Mouse (Mus musculus): Measurements from ENCODE around the gene Srpx.

GRCm38 (mm10) chrX:10007675-10008270 lies 109.7 kb downstream of the Srpx start:
- TF ChIP-seq POLR2A (IDR thresholded peaks at IDR 0.05; ENCODE audit: low read depth, low read length) (no peak), CTCF (IDR thresholded peaks at IDR 0.05; ENCODE audit: extremely low read depth, insufficient read length, insufficient replicate concordance, low read depth, low read length) (no peak)
